8 mouse cellular contexts compared by ENCODE assay signal in genomic region chr10:91241611-91242005, GRCm38 (mm10).
A peak's percentile ranks its signal among the peaks of the same experiment; 100 is the strongest.
DNase-seq lines count a peak whose midpoint lies in the region; ATAC-seq and TF ChIP-seq lines count a peak whose summit lies in the region.

No protein-coding gene starts in this region.

- no peaks in the 10 kb centered on the region for H3K36me3 ChIP-seq in kidney, embryonic 15.5 days
- no peaks in the 10 kb centered on the region for H3K36me3 ChIP-seq in hindbrain, postnatal 0 days (ENCODE audit: insufficient read depth, low read length)
- no peaks in the 10 kb centered on the region for H3K36me3 ChIP-seq in neural tube, embryonic 14.5 days (ENCODE audit: control insufficient read depth, insufficient read depth, low read length)

- H3K9ac ChIP-seq in kidney, embryonic 15.5 days: no peak overlapping the region
- no peak overlapping the region for H3K9ac ChIP-seq in hindbrain, postnatal 0 days (replicated peaks; ENCODE audit: low read length)
- no peak overlapping the region for H3K9ac ChIP-seq in neural tube, embryonic 14.5 days (replicated peaks; ENCODE audit: low read depth, low read length)

- H3K4me1 ChIP-seq in kidney, embryonic 15.5 days: peaks cover 22% of the 10 kb centered on the region
- peaks cover 9% of the 10 kb centered on the region; the same call in 1 of the 2 replicates for H3K4me1 ChIP-seq in hindbrain, postnatal 0 days (ENCODE audit: insufficient read depth, low read length)
- H3K4me1 ChIP-seq in neural tube, embryonic 14.5 days (ENCODE audit: control insufficient read depth, insufficient read depth, low read length): peaks cover 14% of the 10 kb centered on the region

- no peak for TF ChIP-seq CTCF in hindbrain, postnatal 0 days (IDR thresholded peaks at IDR 0.05; ENCODE audit: low read depth)

- H3K4me2 ChIP-seq in kidney, embryonic 15.5 days: peak overlapping the region; percentile 29
- peak overlapping the region; percentile 11; the same call in 1 of the 2 replicates for H3K4me2 ChIP-seq in hindbrain, postnatal 0 days (ENCODE audit: low read depth, low read length)
- H3K4me2 ChIP-seq in neural tube, embryonic 14.5 days (ENCODE audit: low read depth, low read length): peak overlapping the region; percentile 14; the same call in 1 of the 2 replicates

- peak overlapping the region; percentile 79 for H3K27ac ChIP-seq in kidney, embryonic 15.5 days
- H3K27ac ChIP-seq in hindbrain, postnatal 0 days: peak overlapping the region; percentile 26
- peak overlapping the region; percentile 28; the same call in 1 of the 2 replicates for H3K27ac ChIP-seq in neural tube, embryonic 14.5 days (ENCODE audit: low read depth, low read length)

- no peak for DNase-seq in kidney, adult 11 months
- DNase-seq in gastrocnemius, postnatal 10 days: peak; percentile 29
- peak; percentile 43 for DNase-seq in hindbrain, postnatal 0 days (ENCODE audit: low spot score)
- no peak for DNase-seq in layer of hippocampus, postnatal 10 days (ENCODE audit: low spot score in 2 of 2)
- DNase-seq in liver: no peak

- H3K4me3 ChIP-seq in kidney, embryonic 15.5 days (replicated peaks): no peak overlapping the region; the same call in 1 of the 2 replicates
- no peak overlapping the region for H3K4me3 ChIP-seq in hindbrain, postnatal 0 days (ENCODE audit: low read length)
- no peak overlapping the region for H3K4me3 ChIP-seq in neural tube, embryonic 14.5 days (ENCODE audit: low read depth, low read length)

- H3K27me3 ChIP-seq in kidney, embryonic 15.5 days: no peaks in the 10 kb centered on the region
- H3K27me3 ChIP-seq in hindbrain, postnatal 0 days (ENCODE audit: insufficient read depth, low read length): no peaks in the 10 kb centered on the region
- no peaks in the 10 kb centered on the region for H3K27me3 ChIP-seq in neural tube, embryonic 14.5 days (ENCODE audit: control insufficient read depth, insufficient read depth, low read length)

- 29% methylated on average over 7 of the region's 7 CpGs for WGBS in kidney, embryonic 15.5 days
- WGBS in hindbrain, postnatal 0 days: 18% methylated on average over 7 of the region's 7 CpGs
- 39% methylated on average over 7 of the region's 7 CpGs for WGBS in neural tube, embryonic 14.5 days

- peak; percentile 41 for ATAC-seq in kidney, embryonic 15.5 days (replicated peaks; ENCODE audit: low FRiP score)
- peak; percentile 47; the same call in 1 of the 2 replicates for ATAC-seq in hindbrain, postnatal 0 days
- no peak; the same call in 1 of the 2 replicates for ATAC-seq in neural tube, embryonic 14.5 days (ENCODE audit: low read depth)
- ATAC-seq in megakaryocyte progenitor cell, adult 5-6 weeks (replicated peaks; ENCODE audit: poor library complexity): no peak

- H3K9me3 ChIP-seq in kidney, embryonic 15.5 days (replicated peaks): no peaks in the 10 kb centered on the region
- H3K9me3 ChIP-seq in hindbrain, postnatal 0 days (ENCODE audit: low read length): no peaks in the 10 kb centered on the region
- no peaks in the 10 kb centered on the region for H3K9me3 ChIP-seq in neural tube, embryonic 14.5 days (ENCODE audit: control insufficient read depth, low read length)

Comparison
In these comparisons a context has a peak if more than half of its experiments do, and no peak if none do; other contexts are left out.
1. ATAC-seq: peak in kidney, embryonic 15.5 days (single experiment) and hindbrain, postnatal 0 days (single experiment); none in neural tube, embryonic 14.5 days (single experiment) and megakaryocyte progenitor cell, adult 5-6 weeks (single experiment).
2. H3K27ac ChIP-seq: peak in every context shown above with its lines; median percentile 79 in kidney, embryonic 15.5 days; 28 in neural tube, embryonic 14.5 days; 26 in hindbrain, postnatal 0 days.
3. DNase-seq: peak in gastrocnemius, postnatal 10 days (single experiment) and hindbrain, postnatal 0 days (single experiment); none in kidney, adult 11 months (single experiment), layer of hippocampus, postnatal 10 days (0 of 2) and liver (single experiment).
4. Peak in every context shown above with its lines, with median percentiles within 50 percentile points of each other: H3K4me2 ChIP-seq.